Mouse (Mus musculus) testis, adult 10 weeks (tissue): ENCODE measurements around the gene Nrde2. TPM values are rescaled to one million over a fixed set of nuclear protein-coding genes. Genes with fewer than 3 reads are reported as not detected.

Source experiments
- polyA plus RNA-seq: library from polyadenylated mRNA; stranded (reverse); fragments of 350-450 nt; fragmentation: Illumina TruSeq; extraction: RNeasy Lipid Tissue Mini Kit (QIAGEN cat#74804); gene quantifications from one replicate; pipeline ENCODE4 v1.2.3, GENCODE M21; 2014; ENCODE audit warnings: low read depth, low replicate concordance

Gene Nrde2
- 3.0 TPM for polyA plus RNA-seq

GRCm38 (mm10) chr12:100159261-100159975 is at the start of gene Nrde2:
Gene Nrde2 (minus strand): TSS chr12:100159653.

GRCm38 (mm10) chr12:100198967-100199660 is 39.7 kb upstream of the Nrde2 start, which contains the start of gene Calm1:
Gene Calm1 (plus strand): TSS chr12:100199435.

GRCm38 (mm10) chr12:100109986-100110696 is 49.3 kb downstream of the Nrde2 start, which contains the start of gene Psmc1:
Gene Psmc1 (plus strand): TSS chr12:100110154.

Other genes starting within 250 kb of the Nrde2 start
- 1.7 TPM for gene Kcnk13, start 195.2 kb downstream of the Nrde2 start, polyA plus RNA-seq
- gene Psmc1, start 49.5 kb downstream of the Nrde2 start, polyA plus RNA-seq: 201 TPM
- gene Calm1, start 39.8 kb upstream of the Nrde2 start, polyA plus RNA-seq: 626 TPM